Mouse (Mus musculus) testis, adult 2 months (tissue): Measurements from ENCODE around the gene Gpr55. TPM values are rescaled to one million over a fixed set of nuclear protein-coding genes. Genes with fewer than 3 reads are reported as not detected.

Experiments
- H3K27ac ChIP-seq: fragments of 200-500 bp; 2 replicates; pipeline ENCODE4 v1.5.1; 2012; ENCODE audit warnings: low read depth, low read length; ENCODE audit not compliant: control insufficient read depth, insufficient read depth
- H3K27me3 ChIP-seq: fragments of 200-500 bp; 2 replicates; pipeline ENCODE4 v1.6.1; 2012; ENCODE audit warnings: mild to moderate bottlenecking, low read length, moderate library complexity; ENCODE audit not compliant: control insufficient read depth, insufficient read depth
- H3K36me3 ChIP-seq: fragments of 200-500 bp; 2 replicates; pipeline ENCODE4 v1.6.1; 2012; ENCODE audit warnings: mild to moderate bottlenecking, low read length; ENCODE audit not compliant: control insufficient read depth, insufficient read depth
- H3K4me1 ChIP-seq: fragments of 200-500 bp; 2 replicates; pipeline ENCODE4 v1.6.1; 2012; ENCODE audit warnings: low read length; ENCODE audit not compliant: control insufficient read depth, insufficient read depth
- H3K4me3 ChIP-seq: fragments of 200-500 bp; 2 replicates; pipeline ENCODE4 v1.5.1; 2012; ENCODE audit warnings: low read depth, mild to moderate bottlenecking, low read length, moderate library complexity, mixed read lengths; ENCODE audit not compliant: control insufficient read depth
- CTCF ChIP-seq: fragments of 200-500 bp; IDR thresholded peaks from 2 replicates; pipeline ENCODE4 v1.5.1; 2012; ENCODE audit warnings: low read depth, mild to moderate bottlenecking, inconsistent platforms, low read length, moderate library complexity; ENCODE audit not compliant: control insufficient read depth, insufficient read depth, insufficient replicate concordance
- POLR2A ChIP-seq: fragments of 200-500 bp; IDR thresholded peaks from 2 replicates; pipeline ENCODE4 v1.6.1; 2012; ENCODE audit warnings: low read depth, mild to moderate bottlenecking, inconsistent platforms, low read length, moderate library complexity; ENCODE audit not compliant: control insufficient read depth
- polyA plus RNA-seq: library from polyadenylated mRNA; depleted of rRNA; stranded (reverse); fragments of >200 nt; gene quantifications from 2 replicates; pipeline ENCODE4 v1.2.3, GENCODE M21; 2012

The Gpr55 gene
- polyA plus RNA-seq, 1 experiment: 5.2 TPM

- no peak overlapping the region for H3K27ac ChIP-seq
- no peaks in the 10 kb centered on the region for H3K36me3 ChIP-seq
- H3K4me3 ChIP-seq: no peak overlapping the region
- no peaks in the 10 kb centered on the region for H3K27me3 ChIP-seq
- H3K4me1 ChIP-seq: no peaks in the 10 kb centered on the region
- TF ChIP-seq POLR2A (no peak), CTCF (no peak)
These were observed 1.5 kb downstream of the Gpr55 start for GRCm38 (mm10) chr1:85959129-85959888.

- Histone ChIP-seq H3K4me3 (no peak overlapping the region), H3K36me3 (no peaks in the 10 kb centered on the region), H3K27me3 (no peaks in the 10 kb centered on the region), H3K4me1 (no peaks in the 10 kb centered on the region), H3K27ac (no peak overlapping the region)
- no peak for TF ChIP-seq CTCF
- no peak for TF ChIP-seq POLR2A
These were observed 2.7 kb downstream of the Gpr55 start for GRCm38 (mm10) chr1:85957942-85958619.

GRCm38 (mm10) chr1:85957290-85957689 lies 3.5 kb downstream of the Gpr55 start:
- H3K4me1 ChIP-seq: no peaks in the 10 kb centered on the region
- H3K27ac ChIP-seq: no peak overlapping the region
- no peaks in the 10 kb centered on the region for H3K36me3 ChIP-seq
- no peak overlapping the region for H3K4me3 ChIP-seq
- no peaks in the 10 kb centered on the region for H3K27me3 ChIP-seq
- no peak for TF ChIP-seq POLR2A

GRCm38 (mm10) chr1:85955150-85955549 lies 5.7 kb downstream of the Gpr55 start:
- H3K36me3 ChIP-seq: no peaks in the 10 kb centered on the region
- no peak overlapping the region for H3K4me3 ChIP-seq
- H3K4me1 ChIP-seq: no peaks in the 10 kb centered on the region
- H3K27me3 ChIP-seq: no peaks in the 10 kb centered on the region
- H3K27ac ChIP-seq: no peak overlapping the region
- TF ChIP-seq CTCF: no peak
- TF ChIP-seq POLR2A: no peak

- no peaks in the 10 kb centered on the region for H3K4me1 ChIP-seq
- no peak overlapping the region for H3K27ac ChIP-seq
- H3K4me3 ChIP-seq: no peak overlapping the region
- no peaks in the 10 kb centered on the region for H3K27me3 ChIP-seq
- TF ChIP-seq CTCF: no peak
- no peak for TF ChIP-seq POLR2A
- H3K36me3 ChIP-seq: no peaks in the 10 kb centered on the region
These were observed 11.6 kb downstream of the Gpr55 start for GRCm38 (mm10) chr1:85949085-85949684.

GRCm38 (mm10) chr1:85942318-85942717 lies 18.5 kb downstream of the Gpr55 start:
- Histone ChIP-seq H3K27me3 (no peaks in the 10 kb centered on the region), H3K4me1 (no peaks in the 10 kb centered on the region), H3K27ac (no peak overlapping the region), H3K36me3 (no peaks in the 10 kb centered on the region), H3K4me3 (no peak overlapping the region)
- TF ChIP-seq CTCF: no peak
- TF ChIP-seq POLR2A: no peak

GRCm38 (mm10) chr1:85937323-85937722 lies 23.5 kb downstream of the Gpr55 start:
- Histone ChIP-seq H3K27me3 (no peaks in the 10 kb centered on the region), H3K4me1 (peaks cover 13% of the 10 kb centered on the region), H3K27ac (no peak overlapping the region), H3K4me3 (no peak overlapping the region), H3K36me3 (no peaks in the 10 kb centered on the region)
- TF ChIP-seq CTCF (no peak), POLR2A (no peak)
